Mouse (Mus musculus) frontal cortex, adult 2 months (tissue): ENCODE data around the gene Pifo. TPM values are rescaled to one million over a fixed set of nuclear protein-coding genes. Genes with fewer than 3 reads are reported as not detected.
"Not testable (repeated sequence)": the region's sequence is repeated elsewhere in the genome, so short reads cannot be mapped to it uniquely, and the experiment has no call there.

ENCODE experiments used
- DNase-seq, 2 experiments: peaks; one replicate each; pipeline ENCODE4 v3.0.0; 2022; ENCODE audit warnings: low spot score in 1 of 2; ENCODE audit errors: extremely low spot score in 1 of 2
- polyA plus RNA-seq: library from polyadenylated mRNA; depleted of rRNA; stranded (reverse); fragments of >200 nt; gene quantifications from 2 replicates; pipeline ENCODE4 v1.2.3, GENCODE M21; 2012; rRNA removed

Gene Pifo
- 1.0 and 1.3 TPM in 2 replicates for polyA plus RNA-seq

- no peak for DNase-seq
Measured at GRCm38 (mm10) chr3:106014546-106014945, at the start of gene Pifo. TSS of gene Pifo (minus strand) at chr3:106014646.

- DNase-seq = no peak
Measured at GRCm38 (mm10) chr3:106057966-106058365, 43.5 kb upstream of the Pifo start.

- no peak for DNase-seq
Measured at GRCm38 (mm10) chr3:106051896-106052295, 37.5 kb upstream of the Pifo start.

- DNase-seq = no peak
Measured at GRCm38 (mm10) chr3:106040306-106040705, 25.9 kb upstream of the Pifo start.

GRCm38 (mm10) chr3:106032781-106033180, 18.3 kb upstream of the Pifo start, which contains the start of gene Chil5:
TSS of gene Chil5 (minus strand) at chr3:106032814.
- no peak for DNase-seq

- no peak for DNase-seq
Measured at GRCm38 (mm10) chr3:106024135-106024534, 9.7 kb upstream of the Pifo start.

- peak in 1 of 2 experiments; percentile 49 for DNase-seq
Measured at GRCm38 (mm10) chr3:106021840-106022239, 7.4 kb upstream of the Pifo start.

GRCm38 (mm10) chr3:106003360-106003759, 11.1 kb downstream of the Pifo start:
- DNase-seq = not testable (repeated sequence)

- DNase-seq = peak in 1 of 2 experiments; percentile 53
Measured at GRCm38 (mm10) chr3:106001416-106002370, 12.8 kb downstream of the Pifo start.

GRCm38 (mm10) chr3:106000707-106001375, 13.6 kb downstream of the Pifo start:
- no peak for DNase-seq

- DNase-seq = no peak
Measured at GRCm38 (mm10) chr3:105994730-105995129, 19.7 kb downstream of the Pifo start.

GRCm38 (mm10) chr3:105991653-105992283, 22.7 kb downstream of the Pifo start:
- DNase-seq = peak in 1 of 2 experiments; percentile 87

- DNase-seq = not testable (repeated sequence)
Measured at GRCm38 (mm10) chr3:105989611-105990010, 24.8 kb downstream of the Pifo start.

GRCm38 (mm10) chr3:105974174-105974573, 40.3 kb downstream of the Pifo start:
- DNase-seq = no peak

- no peak for DNase-seq
Measured at GRCm38 (mm10) chr3:105973411-105973810, 41.0 kb downstream of the Pifo start, which contains the start of gene Ovgp1. TSS of gene Ovgp1 (plus strand) at chr3:105973711.

- DNase-seq = no peak
Measured at GRCm38 (mm10) chr3:105971831-105972446, 42.5 kb downstream of the Pifo start.

GRCm38 (mm10) chr3:105960700-105961099, 53.7 kb downstream of the Pifo start:
- DNase-seq = no peak

- no peak for DNase-seq
Measured at GRCm38 (mm10) chr3:105959999-105960398, 54.4 kb downstream of the Pifo start, which contains the start of gene Atp5f1. TSS of gene Atp5f1 (minus strand) at chr3:105960099.

- DNase-seq = peak in 1 of 2 experiments; percentile 23
Measured at GRCm38 (mm10) chr3:105959585-105959984, 54.9 kb downstream of the Pifo start.

GRCm38 (mm10) chr3:105958974-105959580, 55.4 kb downstream of the Pifo start, which contains the start of gene Wdr77:
TSS of gene Wdr77 (plus strand) at chr3:105959369.
- DNase-seq = peak; percentile 94 to 97
